Mouse (Mus musculus) CH12.LX (cell line): Measurements from ENCODE around the gene Smg6. TPM values are rescaled to one million over a fixed set of nuclear protein-coding genes. Genes with fewer than 3 reads are reported as not detected.

Experiments used
- DNase-seq: peaks from one replicate; pipeline ENCODE4 v3.0.0-alpha.2; 2013; ENCODE audit errors: extremely low read depth
- H3K27ac ChIP-seq: 2 replicates; pipeline ENCODE4 v1.5.1; 2012; ENCODE audit warnings: low read depth, mild to moderate bottlenecking, control low read depth, moderate library complexity; ENCODE audit not compliant: insufficient read depth
- H3K27me3 ChIP-seq: replicated peaks from 2 replicates; pipeline ENCODE3; 2012; ENCODE audit warnings: inconsistent platforms
- H3K36me3 ChIP-seq, 2 experiments: replicated peaks in 1 of 2; 2 replicates each; pipeline versions ENCODE3 to v1.6.1; 2012; ENCODE audit warnings: inconsistent platforms in 1 of 2, low read length in 1 of 2, mild to moderate bottlenecking in 1 of 2, mixed read lengths in 1 of 2, moderate library complexity in 1 of 2; ENCODE audit not compliant: control insufficient read depth in 1 of 2, insufficient read depth in 1 of 2
- H3K4me1 ChIP-seq, 2 experiments: 2 replicates each; pipeline ENCODE4 v1.6.1; 2012; ENCODE audit warnings: inconsistent platforms in 1 of 2, moderate library complexity in 1 of 2; ENCODE audit not compliant: insufficient read depth in 2 of 2, control insufficient read depth in 1 of 2
- H3K4me2 ChIP-seq: 2 replicates; pipeline ENCODE4 v1.6.1; 2012; ENCODE audit warnings: low read depth, mild to moderate bottlenecking, control low read depth; ENCODE audit not compliant: poor library complexity, insufficient read depth, severe bottlenecking
- H3K4me3 ChIP-seq, 3 experiments: fragments of 150-350 bp in 1 of 3; sonication (generic) in 1 of 3; replicated peaks in 1 of 3; 2 replicates each; pipeline versions ENCODE3 to v1.5.1; 2011 to 2012; ENCODE audit warnings: low read depth in 2 of 3, low read length in 2 of 3, mild to moderate bottlenecking in 2 of 3, moderate library complexity in 2 of 3, control low read depth in 1 of 3, improper control_type of control experiment in 1 of 3, inconsistent platforms in 1 of 3, mixed read lengths in 1 of 3; ENCODE audit not compliant: poor library complexity in 1 of 3
- H3K79me2 ChIP-seq: replicated peaks from 2 replicates; pipeline ENCODE4 v1.6.1; 2012; ENCODE audit warnings: mild to moderate bottlenecking, moderate library complexity; ENCODE audit not compliant: control insufficient read depth, poor library complexity, insufficient read depth, severe bottlenecking; ENCODE audit errors: extremely low read depth
- H3K9ac ChIP-seq: 2 replicates; pipeline ENCODE4 v1.6.1; 2012; ENCODE audit warnings: low read depth, mild to moderate bottlenecking, control low read depth, moderate library complexity; ENCODE audit not compliant: insufficient read depth
- H3K9me3 ChIP-seq: replicated peaks from 2 replicates; pipeline ENCODE3; 2012; ENCODE audit warnings: low read length, inconsistent platforms, mixed read lengths
- CHD1 ChIP-seq: IDR thresholded peaks from 2 replicates; pipeline ENCODE4 v1.6.1; 2012; ENCODE audit warnings: low read depth, low read length, improper control_type of control experiment, inconsistent platforms
- CTCF ChIP-seq, 2 experiments: IDR thresholded peaks in 1 of 2; conservative IDR thresholded peaks in 1 of 2; 2 replicates each; pipeline ENCODE4 v1.5.1; 2011 to 2012; ENCODE audit warnings: low read depth in 2 of 2, low read length in 2 of 2, improper control_type of control experiment in 1 of 2, inconsistent platforms in 1 of 2, mild to moderate bottlenecking in 1 of 2, moderate library complexity in 1 of 2
- EP300 ChIP-seq: IDR thresholded peaks from 2 replicates; pipeline ENCODE4 v1.6.1; 2011; ENCODE audit warnings: low read length, improper control_type of control experiment
- GABPA ChIP-seq: IDR thresholded peaks from 2 replicates; pipeline ENCODE4 v1.6.1; 2012; ENCODE audit warnings: low read depth, low read length, improper control_type of control experiment, inconsistent platforms; ENCODE audit not compliant: insufficient replicate concordance
- HCFC1 ChIP-seq: IDR thresholded peaks from 2 replicates; pipeline ENCODE4 v1.6.1; 2012; ENCODE audit warnings: low read depth, mild to moderate bottlenecking, inconsistent platforms, low read length, improper control_type of control experiment
- JUN ChIP-seq: IDR thresholded peaks from 2 replicates; pipeline ENCODE4 v1.6.1; 2011; ENCODE audit warnings: low read depth, mild to moderate bottlenecking, low read length, improper control_type of control experiment, moderate library complexity; ENCODE audit not compliant: insufficient read depth
- JUND ChIP-seq: conservative IDR thresholded peaks from 2 replicates; pipeline ENCODE4 v1.6.1; 2011; ENCODE audit warnings: low read depth, low read length, improper control_type of control experiment
- MAFK ChIP-seq: IDR thresholded peaks from 2 replicates; pipeline ENCODE4 v1.6.1; 2011; ENCODE audit warnings: low read length, improper control_type of control experiment; ENCODE audit not compliant: insufficient replicate concordance
- MAX ChIP-seq: IDR thresholded peaks from 2 replicates; pipeline ENCODE4 v1.6.1; 2011; ENCODE audit warnings: low read length, improper control_type of control experiment
- MEF2A ChIP-seq: IDR thresholded peaks from 2 replicates; pipeline ENCODE4 v1.6.1; 2014; ENCODE audit warnings: low read depth, mild to moderate bottlenecking, inconsistent platforms, low read length, improper control_type of control experiment, borderline replicate concordance
- MYC ChIP-seq: IDR thresholded peaks from 2 replicates; pipeline ENCODE4 v1.6.1; 2011; ENCODE audit warnings: low read depth, mild to moderate bottlenecking, improper control_type of control experiment, low read length
- NELFE ChIP-seq: IDR thresholded peaks from 2 replicates; pipeline ENCODE4 v1.6.1; 2011; ENCODE audit warnings: low read depth, low read length, improper control_type of control experiment
- POLR2A ChIP-seq: IDR thresholded peaks from 2 replicates; pipeline ENCODE4 v1.6.1; 2011; ENCODE audit warnings: low read depth, mild to moderate bottlenecking, improper control_type of control experiment, low read length
- SMC3 ChIP-seq: IDR thresholded peaks from 2 replicates; pipeline ENCODE4 v1.6.1; 2011; ENCODE audit warnings: low read depth, low read length, improper control_type of control experiment
- UBTF ChIP-seq: IDR thresholded peaks from 2 replicates; pipeline ENCODE4 v1.6.1; 2012; ENCODE audit warnings: low read depth, mild to moderate bottlenecking, inconsistent platforms, low read length, improper control_type of control experiment, moderate library complexity
- USF1 ChIP-seq: IDR thresholded peaks from 2 replicates; pipeline ENCODE4 v1.6.1; 2014; ENCODE audit warnings: low read depth, mild to moderate bottlenecking, inconsistent platforms, low read length, improper control_type of control experiment
- ZKSCAN1 ChIP-seq: IDR thresholded peaks from 2 replicates; pipeline ENCODE4 v1.6.1; 2012; ENCODE audit warnings: low read depth, inconsistent platforms, low read length, improper control_type of control experiment, borderline replicate concordance
- ZMIZ1 ChIP-seq: IDR thresholded peaks from 2 replicates; pipeline ENCODE4 v1.6.1; 2012; ENCODE audit warnings: low read depth, mild to moderate bottlenecking, inconsistent platforms, low read length, improper control_type of control experiment
- ZNF384 ChIP-seq: IDR thresholded peaks from 2 replicates; pipeline ENCODE4 v1.6.1; 2012; ENCODE audit warnings: low read depth, low read length, improper control_type of control experiment, inconsistent platforms
- dilution Hi-C: fragments of 300-500 bp; cut with MboI; formaldehyde crosslinking; loops from 2 replicates; pipeline ENCODE4 v1.14.3; 2020; ENCODE audit warnings: low sequenced_read_pairs; ENCODE audit not compliant: extremely low pct_unique_long_range_greater_than_20kb, extremely low pct_ligation_motif_present
- in situ Hi-C: fragments of 300-500 bp; cut with MboI; formaldehyde crosslinking; loops from 3 replicates; pipeline ENCODE4 v1.14.3; 2019; ENCODE audit warnings: low sequenced_read_pairs, low pct_ligation_motif_present, low pct_unique_long_range_greater_than_20kb, mixed read lengths
- polyA plus RNA-seq: library from polyadenylated mRNA; unstranded; fragments of >175 nt; gene quantifications from 2 replicates; pipeline ENCODE4 v1.2.1, GENCODE M21; 2012; ENCODE audit warnings: low read depth; ENCODE audit not compliant: insufficient read length
- total RNA-seq, 2 experiments: library from RNA; depleted of rRNA; stranded (reverse); fragments of 300-350 nt in 1 of 2; fragments of >200 nt in 1 of 2; gene quantifications; 2 replicates each; pipeline ENCODE4 v1.2.3; 2012 to 2014

Gene Smg6
- total and polyA plus RNA-seq, 3 experiments = 9.0 to 18.5 (median 12.1) TPM

DNA sequence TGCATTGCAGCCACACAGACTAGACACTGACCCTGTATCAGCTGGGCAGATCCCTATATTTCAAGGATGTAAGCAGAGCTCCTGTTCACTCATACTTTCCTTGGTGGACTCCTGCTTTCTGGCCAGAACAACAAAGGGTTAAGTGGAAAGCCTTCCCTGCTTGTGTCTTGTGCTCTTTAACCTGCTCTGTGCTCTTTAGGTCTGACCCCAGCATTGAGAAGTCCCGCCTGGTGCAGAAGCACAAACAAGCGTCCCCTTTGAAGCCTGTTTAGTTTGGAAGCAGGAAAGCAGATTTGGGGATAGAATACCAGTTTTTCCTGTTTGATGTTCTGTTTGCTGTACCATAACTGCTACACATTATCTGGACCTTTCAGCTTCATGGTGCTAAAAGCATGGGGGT is 232.3 kb downstream of the Smg6 start:
- no peaks in the 10 kb centered on the region for H3K9me3 ChIP-seq
- H3K4me1 ChIP-seq = peaks cover 13 to 51% of the 10 kb centered on the region in 2 experiments
- H3K36me3 ChIP-seq = peaks cover 21 to 72% of the 10 kb centered on the region in 2 experiments
- H3K4me3 ChIP-seq = no peak overlapping the region
- no peak for TF ChIP-seq HCFC1
- TF ChIP-seq MAX = no peak
- no peak for TF ChIP-seq GABPA
- TF ChIP-seq USF1 = no peak
- TF ChIP-seq CTCF (conservative IDR thresholded peaks at IDR 0.05 in 1 of 2, IDR thresholded peaks at IDR 0.05 in 1 of 2; ENCODE audit: low read depth in 2 of 2, low read length in 2 of 2) = no peak
- TF ChIP-seq, all 38 proteins: peak for 0
- H3K27ac ChIP-seq = no peak overlapping the region
- in situ Hi-C loops = loop anchor here (5.0 to 25.0 kb wide), 2 partner anchors 171 to 521 kb away; partner anchors contain the start of gene Cluh
- H3K4me2 ChIP-seq = no peak overlapping the region
- H3K27me3 ChIP-seq = no peaks in the 10 kb centered on the region
- H3K79me2 ChIP-seq = no peaks in the 10 kb centered on the region
- no peak for DNase-seq
- dilution Hi-C loops = no loop called here
- no peak overlapping the region for H3K9ac ChIP-seq

DNA sequence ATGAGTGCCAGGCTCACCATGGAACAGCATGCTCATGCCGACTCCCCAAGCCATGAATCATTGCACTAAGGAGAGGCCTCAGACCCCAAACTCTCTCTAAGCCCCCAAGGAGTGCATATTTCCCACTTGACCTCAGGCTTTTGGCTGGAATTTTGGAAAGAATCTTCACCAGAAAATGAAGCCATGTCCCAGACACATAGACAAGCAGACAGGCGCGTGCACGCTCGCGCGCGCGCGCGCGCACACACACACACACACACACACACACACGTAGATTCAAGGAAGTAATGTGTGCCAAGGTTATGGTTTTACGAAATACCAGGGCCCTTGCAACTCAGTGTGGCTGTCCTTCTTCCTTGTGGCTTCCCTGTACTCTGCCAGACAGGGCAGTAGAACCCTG is 232.8 kb downstream of the Smg6 start:
- H3K4me1 ChIP-seq = peaks cover 10 to 51% of the 10 kb centered on the region in 2 experiments
- H3K27me3 ChIP-seq = no peaks in the 10 kb centered on the region
- TF ChIP-seq USF1 = no peak
- TF ChIP-seq ZMIZ1 = no peak
- TF ChIP-seq ZNF384 = no peak
- no peak for TF ChIP-seq HCFC1
- TF ChIP-seq MAX = no peak
- TF ChIP-seq CHD1 = no peak
- TF ChIP-seq POLR2A = no peak
- no peak for TF ChIP-seq MEF2A
- TF ChIP-seq JUN = no peak
- TF ChIP-seq MAFK = no peak
- no peak for TF ChIP-seq SMC3
- no peak for TF ChIP-seq ZKSCAN1
- no peak for TF ChIP-seq JUND
- no peak for TF ChIP-seq EP300
- TF ChIP-seq GABPA = no peak
- TF ChIP-seq UBTF = no peak
- TF ChIP-seq MYC = no peak
- TF ChIP-seq NELFE = no peak
- no peak overlapping the region for H3K27ac ChIP-seq
- no peaks in the 10 kb centered on the region for H3K9me3 ChIP-seq
- no peak overlapping the region for H3K4me2 ChIP-seq
- no peak for DNase-seq
- dilution Hi-C loops (no loop called here), in situ Hi-C loops (loop anchor here (5.0 to 25.0 kb wide), 2 partner anchors 171 to 521 kb away; partner anchors contain the start of gene Cluh)
- H3K4me3 ChIP-seq = no peak overlapping the region
- no peak overlapping the region for H3K9ac ChIP-seq
- H3K79me2 ChIP-seq = no peaks in the 10 kb centered on the region
- peaks cover 27 to 78% of the 10 kb centered on the region in 2 experiments for H3K36me3 ChIP-seq
